17 mouse cellular contexts compared by ENCODE assay signal in the genomic region with DNA sequence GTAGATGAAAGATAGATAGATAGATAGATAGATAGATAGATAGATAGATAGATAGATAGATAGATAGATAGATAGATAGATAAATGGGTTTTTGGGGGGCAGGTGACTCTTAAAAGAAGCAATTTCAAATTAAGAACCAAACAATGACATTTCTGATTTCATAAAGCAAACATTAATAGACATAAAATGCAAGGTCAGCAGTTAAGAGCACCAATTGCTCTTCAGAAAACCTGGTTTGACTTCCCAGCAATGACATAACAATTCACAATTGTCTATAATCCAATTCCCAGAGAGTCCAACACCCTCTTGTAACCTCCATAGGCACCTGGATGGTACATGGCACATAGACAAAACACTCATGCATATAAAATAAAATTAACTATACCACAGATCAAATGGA.
"Had no signal": no experiment of that assay in that cellular context is flagged by ENCODE, and none has a peak within 500 bp of the region (broad histone marks: within the 10 kb centered on the region; RNA-seq: fewer than 3 reads in every experiment).

No protein-coding gene starts in this region.

- H3K9ac ChIP-seq: neural tube, embryonic 12.5 days; neural tube, embryonic 13.5 days; neural tube, embryonic 15.5 days; stomach, embryonic 15.5 days had no signal

- H3K4me3 ChIP-seq: neural tube, embryonic 12.5 days; neural tube, embryonic 13.5 days; neural tube, embryonic 15.5 days; stomach, embryonic 15.5 days had no signal

- H3K4me1 ChIP-seq: neural tube, embryonic 12.5 days; stomach, embryonic 15.5 days had no signal

- H3K27me3 ChIP-seq: neural tube, embryonic 12.5 days; neural tube, embryonic 13.5 days; neural tube, embryonic 15.5 days; stomach, embryonic 15.5 days had no signal

- H3K4me2 ChIP-seq: neural tube, embryonic 12.5 days; neural tube, embryonic 13.5 days; neural tube, embryonic 15.5 days; stomach, embryonic 15.5 days had no signal

- H3K27ac ChIP-seq: neural tube, embryonic 12.5 days; neural tube, embryonic 13.5 days; neural tube, embryonic 15.5 days; stomach, embryonic 15.5 days; stomach, postnatal 0 days had no signal

- H3K9me3 ChIP-seq: neural tube, embryonic 12.5 days; neural tube, embryonic 13.5 days; neural tube, embryonic 15.5 days; stomach, embryonic 15.5 days had no signal

- H3K36me3 ChIP-seq: neural tube, embryonic 12.5 days; neural tube, embryonic 13.5 days; neural tube, embryonic 15.5 days; stomach, embryonic 15.5 days had no signal

- DNase-seq: retina, postnatal 1 day; right cerebral cortex, adult 18-20 months; right cerebral cortex, postnatal 14 days; right cerebral cortex, postnatal 25 days; right cerebral cortex, postnatal 4 days; spleen, adult 18-20 months; thymus, adult 18-20 months; thymus, adult 2 months; thymus, postnatal 14 days; thymus, postnatal 25 days; thymus, postnatal 36 days; thymus, postnatal 4 days had no signal
